Mouse (Mus musculus) spleen, embryonic (tissue): ENCODE data around the gene Il17rb.

Experiments used
- CTCF ChIA-PET: fragments of 350-600 bp; sonication (Branson Sonifier 250); formaldehyde crosslinking; loops from one replicate; lab custom pipeline; 2022; lab: Charles Lee

The Il17rb gene

GRCm38 (mm10) chr14:30016666-30017065, 8.0 kb upstream of the Il17rb start:
- CTCF ChIA-PET, result no interaction called here

DNA sequence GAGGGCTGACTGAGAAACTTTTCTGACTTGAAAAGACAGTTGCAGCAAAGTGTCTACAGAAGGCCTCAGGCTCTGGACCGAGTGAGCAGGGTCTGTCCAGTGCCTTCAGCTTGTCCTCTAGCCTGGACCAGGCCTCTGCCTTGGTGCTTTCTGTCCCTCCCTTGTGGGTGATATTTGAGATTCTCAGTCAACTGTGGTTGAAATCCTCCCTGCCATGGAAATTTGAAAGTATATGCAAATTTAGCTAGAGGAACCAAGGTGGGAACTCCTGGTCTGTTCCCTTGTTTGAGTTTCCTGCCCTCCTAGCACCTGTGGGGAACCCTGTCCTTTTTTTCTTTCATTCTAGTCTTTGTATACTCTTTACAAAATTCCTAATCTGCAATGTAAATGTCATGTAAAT, 6.3 kb upstream of the Il17rb start:
- CTCF ChIA-PET, result interaction anchor here (0.7 kb wide), 1 partner anchor 19 kb away, joined by 7 read pairs; no protein-coding TSS in a partner anchor

DNA sequence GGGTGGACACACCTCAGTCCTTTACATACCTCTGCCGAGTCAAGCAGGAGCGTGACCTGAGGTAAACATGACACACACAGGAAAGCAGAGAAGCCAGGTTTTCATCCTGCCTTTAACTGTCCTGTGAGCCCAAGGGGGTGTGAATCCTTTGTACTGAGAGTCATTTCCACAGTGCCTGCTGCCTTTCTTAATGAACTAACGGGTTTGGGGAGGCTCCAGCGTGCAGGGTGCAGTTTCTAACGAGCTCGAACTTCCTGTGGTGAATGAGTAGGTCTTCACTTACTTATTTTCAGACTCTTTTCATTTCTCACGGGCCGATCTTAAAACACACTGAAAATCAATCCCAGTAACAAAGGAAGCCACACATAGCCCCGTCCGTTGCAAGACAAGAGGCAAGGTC, 5.8 kb upstream of the Il17rb start:
- CTCF ChIA-PET, result no interaction called here

- CTCF ChIA-PET, result no interaction called here
Measured at GRCm38 (mm10) chr14:30011886-30012560, 3.3 kb upstream of the Il17rb start.

- CTCF ChIA-PET, result no interaction called here
Measured at GRCm38 (mm10) chr14:30009864-30010560, 1.3 kb upstream of the Il17rb start.

- CTCF ChIA-PET, result no interaction called here
Measured at GRCm38 (mm10) chr14:29999475-29999811, 9.3 kb downstream of the Il17rb start.

DNA sequence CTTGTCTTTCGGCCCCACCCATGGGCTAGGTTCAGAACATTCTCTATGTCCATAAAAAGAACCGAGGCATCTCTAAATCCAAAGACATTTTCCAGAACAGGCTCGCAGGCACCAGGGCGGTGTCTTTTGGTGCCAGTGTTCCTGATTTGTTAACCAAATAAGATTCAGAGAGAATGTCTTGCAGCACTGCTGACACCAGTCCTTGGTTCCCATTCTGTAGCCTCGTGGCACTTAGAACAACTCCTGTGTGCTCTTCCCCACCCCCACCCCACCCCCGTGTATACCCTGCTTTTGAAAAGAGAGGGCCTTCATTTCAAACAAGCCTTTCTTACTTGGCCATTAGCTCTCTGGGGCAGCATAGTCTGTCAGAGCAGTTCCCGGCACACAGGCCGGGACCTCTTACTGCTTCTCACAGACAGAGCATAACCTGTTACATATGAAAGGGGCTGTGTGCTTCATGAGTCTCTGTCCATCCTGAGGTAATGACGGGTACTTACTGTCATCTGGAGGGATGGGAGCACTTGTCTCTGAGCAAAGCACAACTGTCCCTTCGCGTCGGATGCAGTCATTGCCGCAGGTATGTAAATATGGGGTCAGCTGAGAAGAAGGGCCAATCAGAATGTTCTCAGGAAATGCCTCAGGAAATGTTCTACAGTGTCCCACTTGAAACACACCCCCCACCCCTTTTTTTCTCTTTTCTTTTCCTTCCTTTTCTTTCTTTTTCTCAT, 9.8 kb downstream of the Il17rb start:
- CTCF ChIA-PET, result no interaction called here

DNA sequence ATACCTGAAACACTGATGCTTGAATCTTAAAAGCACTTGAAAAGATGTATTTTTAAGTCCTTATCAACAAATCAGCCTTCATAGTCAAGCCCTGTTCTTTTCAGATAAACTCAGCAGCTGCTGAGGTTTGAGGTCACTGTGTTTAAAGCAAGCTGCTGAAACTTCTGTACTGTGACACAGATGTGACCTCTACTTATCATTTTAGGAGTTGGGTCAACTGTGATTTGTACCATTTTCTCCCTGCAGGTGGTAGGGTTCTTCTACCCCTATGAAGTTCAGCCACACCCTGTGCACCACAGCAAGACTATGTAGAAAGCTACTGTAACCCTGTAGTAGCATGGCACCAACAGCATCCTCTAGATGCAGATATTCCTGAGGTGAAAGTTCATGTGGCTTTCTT, 11.4 kb downstream of the Il17rb start:
- CTCF ChIA-PET, result no interaction called here

DNA sequence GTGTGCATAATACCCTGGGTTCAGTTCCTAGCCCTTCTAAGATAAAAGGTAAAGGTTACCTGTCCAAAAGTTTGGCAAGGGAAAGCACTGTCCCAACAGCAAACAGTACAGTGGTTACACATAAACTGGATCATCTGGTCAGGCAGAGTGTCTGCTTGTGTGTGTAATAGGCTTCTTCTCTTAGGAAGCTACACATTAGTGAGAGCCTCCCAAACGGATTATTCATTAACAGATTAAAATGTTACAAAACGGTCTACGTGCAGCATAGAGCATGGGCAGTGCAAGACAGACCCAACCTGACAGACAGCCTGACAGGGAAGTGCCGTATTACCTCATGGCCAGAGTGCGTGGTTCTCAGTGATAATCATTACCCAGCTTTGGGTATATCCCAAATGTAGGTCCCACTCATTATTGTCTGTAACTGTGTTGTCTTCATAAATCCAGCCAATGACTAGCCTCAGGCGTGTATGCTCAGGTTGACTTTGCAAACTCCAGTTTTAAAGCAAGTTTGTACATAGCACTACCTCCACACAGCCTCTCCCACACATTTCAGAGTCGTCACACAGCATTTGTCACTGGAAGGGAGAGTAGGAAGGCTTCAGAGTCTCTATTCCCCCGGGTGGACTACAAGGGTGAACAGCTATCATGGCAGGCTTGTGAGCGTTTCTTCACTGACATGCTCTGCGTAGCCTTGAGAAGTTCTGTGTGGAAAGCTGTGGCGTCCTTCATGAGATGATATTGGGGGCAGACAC, 12.5 kb downstream of the Il17rb start:
- CTCF ChIA-PET, result interaction anchor here (0.6 kb wide), 1 partner anchor 502 kb away, joined by 4 read pairs; no protein-coding TSS in a partner anchor

DNA sequence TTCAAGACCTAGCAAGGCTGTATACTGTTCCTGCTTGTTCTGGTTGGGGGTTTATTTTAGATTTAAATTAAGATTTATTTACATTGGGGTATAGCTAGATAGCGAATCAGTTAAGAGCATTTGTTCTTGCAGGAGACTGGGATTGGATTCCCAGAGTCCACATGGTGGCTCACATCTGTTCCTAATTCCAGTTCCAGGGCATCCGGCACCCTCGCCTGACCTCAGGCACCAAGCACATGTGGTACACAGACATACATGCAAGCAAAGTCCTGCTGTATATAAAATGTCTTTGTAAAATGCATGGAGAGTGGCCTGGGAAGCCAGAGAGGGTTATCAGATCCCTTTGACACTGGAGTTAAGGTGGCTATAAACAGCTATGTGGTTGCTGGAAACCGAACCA, 13.7 kb downstream of the Il17rb start:
- CTCF ChIA-PET, result no interaction called here

GRCm38 (mm10) chr14:29988337-29988736, 20.4 kb downstream of the Il17rb start:
- CTCF ChIA-PET, result no interaction called here

DNA sequence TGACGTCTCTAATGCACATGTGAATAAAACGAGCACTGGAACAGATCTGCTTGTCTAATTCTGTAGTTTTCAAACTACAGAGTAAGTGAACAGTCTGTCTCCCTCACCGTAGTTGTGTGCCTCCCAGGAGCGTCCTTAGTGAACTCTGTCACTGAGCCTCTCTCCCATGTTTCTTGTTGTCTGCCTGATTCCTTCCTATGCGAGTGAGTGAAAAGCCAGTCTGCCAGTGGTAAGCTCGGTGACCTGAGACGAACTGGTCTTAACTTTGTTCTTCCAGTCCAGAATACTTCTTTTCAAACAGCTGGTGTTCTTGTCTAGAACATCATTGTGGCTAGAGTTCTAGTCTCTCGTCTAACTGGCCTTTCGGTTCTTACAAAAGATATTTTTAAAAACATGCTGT, 21.0 kb downstream of the Il17rb start:
- CTCF ChIA-PET, result no interaction called here

- CTCF ChIA-PET, result no interaction called here
Measured at GRCm38 (mm10) chr14:29987276-29987675, 21.4 kb downstream of the Il17rb start.

- CTCF ChIA-PET, result no interaction called here
Measured at GRCm38 (mm10) chr14:29986096-29986495, 22.6 kb downstream of the Il17rb start.

GRCm38 (mm10) chr14:29980447-29981205, 28.1 kb downstream of the Il17rb start:
- CTCF ChIA-PET, result no interaction called here

DNA sequence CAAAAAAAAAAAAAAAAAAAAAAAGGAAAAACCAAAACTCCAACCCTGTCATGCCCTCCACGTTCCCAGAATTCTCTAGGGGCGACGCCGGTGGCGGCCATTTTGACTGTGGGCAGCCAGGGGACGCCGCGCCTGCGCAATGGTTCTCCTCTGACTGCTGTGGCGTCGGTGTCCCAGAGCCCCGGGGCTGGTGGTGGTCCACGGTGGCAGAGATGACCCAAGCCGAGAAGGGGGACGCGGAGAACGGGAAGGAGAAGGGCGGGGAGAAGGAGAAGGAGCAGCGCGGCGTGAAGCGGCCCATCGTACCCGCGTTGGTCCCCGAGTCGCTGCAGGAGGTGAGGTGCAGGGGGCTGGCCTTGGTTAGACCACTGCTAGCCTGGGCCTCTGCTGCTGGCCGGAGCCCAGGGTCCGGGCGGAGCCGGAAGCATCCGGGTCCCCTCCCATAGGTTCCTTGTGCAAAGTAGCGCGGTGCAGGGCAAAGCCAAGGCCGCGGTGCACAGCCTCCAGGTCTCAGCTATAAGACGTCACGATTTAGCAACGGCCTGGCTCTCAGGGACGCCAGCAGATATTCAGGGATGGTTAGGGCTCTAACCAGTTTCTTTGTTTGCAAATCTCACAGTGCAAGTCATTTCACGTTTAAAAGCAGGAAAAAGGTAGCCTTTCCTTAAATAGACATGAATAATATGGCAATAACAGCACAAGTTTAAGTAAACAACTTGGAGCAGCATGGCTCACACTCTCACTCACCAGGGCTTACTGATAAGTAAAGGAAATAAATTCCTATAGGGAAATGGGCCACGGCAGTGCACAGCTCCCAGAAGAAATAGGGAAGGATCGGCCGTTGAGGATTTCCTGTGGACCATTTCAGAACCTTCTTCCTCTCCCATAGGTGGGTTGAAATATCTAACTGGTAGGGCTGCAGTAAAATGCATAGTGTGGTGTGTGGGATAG, 30.2 kb downstream of the Il17rb start, which contains the start of gene Actr8:
Gene Actr8 (plus strand): TSS at position 84 of the 951 bp plus-strand sequence.
- CTCF ChIA-PET, result interaction anchor here (1.5 kb wide), 1 partner anchor 10 kb away, joined by 6 read pairs; the partner anchor contains the start of gene Selenok

DNA sequence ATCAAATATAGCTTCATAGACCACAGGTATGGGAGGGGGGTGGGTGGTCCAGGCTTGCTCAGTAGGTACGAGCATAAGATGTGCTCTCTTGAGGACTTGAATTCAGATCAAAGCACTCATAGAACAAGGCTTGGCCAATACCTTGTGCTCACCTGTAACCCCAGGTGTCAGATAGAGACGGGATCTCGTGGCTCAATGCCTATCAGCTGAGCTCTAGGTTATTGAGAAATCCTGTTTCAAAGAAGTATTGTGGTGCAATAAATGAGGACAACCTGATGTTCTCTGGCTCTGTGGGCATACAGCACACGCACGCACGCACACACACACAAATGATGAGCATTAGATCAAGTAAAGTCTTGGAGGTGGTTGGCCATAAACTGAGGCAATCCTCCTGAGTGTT, 31.8 kb downstream of the Il17rb start:
- CTCF ChIA-PET, result no interaction called here

DNA sequence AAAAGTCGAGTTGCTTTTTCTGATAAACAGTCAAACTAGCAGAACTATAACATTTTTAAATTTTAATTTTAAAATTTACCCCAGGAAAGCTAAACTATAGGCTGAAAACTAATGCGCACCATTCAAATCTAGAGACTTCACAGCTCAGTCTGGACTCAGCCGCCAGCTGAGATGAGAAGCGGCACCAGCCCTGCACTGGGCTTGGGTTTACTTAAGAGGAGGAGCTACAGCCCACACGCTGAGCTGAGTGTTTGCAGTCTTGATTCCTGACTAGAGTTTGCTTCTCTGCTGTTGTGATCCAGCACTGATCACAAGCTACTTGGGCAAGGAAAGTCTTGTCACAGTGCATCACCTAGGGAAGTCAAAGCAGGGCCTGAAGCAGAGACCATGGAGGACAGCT, 36.7 kb downstream of the Il17rb start:
- CTCF ChIA-PET, result interaction anchor here (0.7 kb wide), 1 partner anchor 382 kb away, joined by 3 read pairs; no protein-coding TSS in a partner anchor

- CTCF ChIA-PET, result no interaction called here
Measured at GRCm38 (mm10) chr14:29971446-29971845, 37.2 kb downstream of the Il17rb start.
